Mouse (Mus musculus) heart, embryonic 10.5 days (tissue): ENCODE results near the gene Dnaic2. TPM values are rescaled to one million over a fixed set of nuclear protein-coding genes. Genes with fewer than 3 reads are reported as not detected.
A peak's percentile ranks its signal among the peaks of the same experiment; 100 is the strongest.

Experiments used
- DNase-seq: peaks from one replicate; pipeline ENCODE4 v3.0.0-alpha.2; 2017; ENCODE audit warnings: low spot score
- H3K27ac ChIP-seq: fragments of 300-500 bp; sonication (generic); 2 replicates; pipeline ENCODE4 v1.5.1; 2016; ENCODE audit warnings: mild to moderate bottlenecking
- H3K27me3 ChIP-seq: fragments of 300-500 bp; sonication (generic); 2 replicates; pipeline ENCODE4 v1.6.1; 2016; ENCODE audit warnings: mild to moderate bottlenecking; ENCODE audit not compliant: poor library complexity, insufficient read depth, severe bottlenecking
- H3K36me3 ChIP-seq: fragments of 300-500 bp; sonication (generic); 2 replicates; pipeline ENCODE4 v1.6.1; 2016; ENCODE audit warnings: mild to moderate bottlenecking, moderate library complexity
- H3K4me1 ChIP-seq: fragments of 300-500 bp; sonication (generic); 2 replicates; pipeline ENCODE4 v1.6.1; 2016; ENCODE audit warnings: mild to moderate bottlenecking
- H3K4me3 ChIP-seq: fragments of 300-500 bp; sonication (generic); 2 replicates; pipeline ENCODE4 v1.5.1; 2016; ENCODE audit warnings: mild to moderate bottlenecking, moderate library complexity
- H3K9me3 ChIP-seq: fragments of 300-500 bp; sonication (generic); 2 replicates; pipeline ENCODE4 v1.6.1; 2016; ENCODE audit warnings: mild to moderate bottlenecking, moderate library complexity
- WGBS: fragments of 180-500 bp; shearing (Covaris S2); methylation state at CpG from one replicate; pipeline ENCODE4 v1.1.7; 2016; 5-methylcytosine and 5-hydroxymethylcytosine counted together
- polyA plus RNA-seq: library from polyadenylated mRNA; unstranded; fragments of >200 nt; fragmentation: Nextera tagmentation; extraction: Ambion mirVana; gene quantifications from 2 replicates; pipeline ENCODE4 v1.2.1, GENCODE M21; 2016

The Dnaic2 gene
- polyA plus RNA-seq, 1 experiment from 2014 or later: 0.19 TPM

- DNase-seq: no peak
- peaks cover 63% of the 10 kb centered on the region for H3K27me3 ChIP-seq
- H3K9me3 ChIP-seq: no peaks in the 10 kb centered on the region
- H3K4me3 ChIP-seq: peak within 1 kb of the TSS; percentile 49
- peaks cover 28% of the 10 kb centered on the region for H3K4me1 ChIP-seq
- no peak within 1 kb of the TSS for H3K27ac ChIP-seq
- 11% methylated on average over 4 of the region's 4 CpGs for WGBS
- no peaks in the 10 kb centered on the region for H3K36me3 ChIP-seq
Measured at GRCm38 (mm10) chr11:114795848-114796322, 68.7 kb downstream of the Dnaic2 start, which contains the start of gene Btbd17. Gene Btbd17 (minus strand): TSS chr11:114795945.

GRCm38 (mm10) chr11:114797176-114797575, 70.0 kb downstream of the Dnaic2 start:
- Histone ChIP-seq H3K27me3 (peaks cover 50% of the 10 kb centered on the region), H3K9me3 (no peaks in the 10 kb centered on the region), H3K4me1 (peaks cover 15% of the 10 kb centered on the region), H3K36me3 (no peaks in the 10 kb centered on the region), H3K4me3 (no peak overlapping the region), H3K27ac (no peak overlapping the region)
- DNase-seq: no peak
- 83% methylated on average over 7 of the region's 7 CpGs for WGBS

- WGBS: 78% methylated on average over 3 of the region's 3 CpGs
Measured at GRCm38 (mm10) chr11:114797981-114798380, 70.8 kb downstream of the Dnaic2 start.

GRCm38 (mm10) chr11:114798624-114799023, 71.4 kb downstream of the Dnaic2 start, which contains the start of gene Gpr142:
Gene Gpr142 (plus strand): TSS chr11:114798924.
- Histone ChIP-seq H3K4me1 (peaks cover 24% of the 10 kb centered on the region), H3K4me3 (no peak within 1 kb of the TSS), H3K9me3 (no peaks in the 10 kb centered on the region), H3K36me3 (no peaks in the 10 kb centered on the region), H3K27ac (no peak within 1 kb of the TSS), H3K27me3 (peaks cover 45% of the 10 kb centered on the region)
- DNase-seq: no peak
- 84% methylated on average over 3 of the region's 3 CpGs for WGBS

More at GRCm38 (mm10) chr11:114797981-114798380, 70.8 kb downstream of the Dnaic2 start:
- peaks cover 20% of the 10 kb centered on the region for H3K4me1 ChIP-seq
- DNase-seq: no peak
- no peak overlapping the region for H3K4me3 ChIP-seq
- peaks cover 48% of the 10 kb centered on the region for H3K27me3 ChIP-seq
- no peaks in the 10 kb centered on the region for H3K9me3 ChIP-seq
- H3K27ac ChIP-seq: no peak overlapping the region
- no peaks in the 10 kb centered on the region for H3K36me3 ChIP-seq

- no peaks in the 10 kb centered on the region for H3K9me3 ChIP-seq
- H3K36me3 ChIP-seq: no peaks in the 10 kb centered on the region
- 76% methylated on average over 1 of the region's 1 CpGs for WGBS
- H3K27me3 ChIP-seq: peaks cover 17% of the 10 kb centered on the region; the same call in 1 of the 2 replicates
- H3K4me1 ChIP-seq: peaks cover 12% of the 10 kb centered on the region
- no peak overlapping the region for H3K27ac ChIP-seq
- no peak for DNase-seq
- no peak overlapping the region for H3K4me3 ChIP-seq
Measured at GRCm38 (mm10) chr11:114801906-114802305, 74.7 kb downstream of the Dnaic2 start.

- DNase-seq: no peak
- H3K36me3 ChIP-seq: no peaks in the 10 kb centered on the region
- no peak overlapping the region for H3K27ac ChIP-seq
- 58% methylated on average over 15 of the region's 15 CpGs for WGBS
- no peak overlapping the region for H3K4me3 ChIP-seq
- H3K9me3 ChIP-seq: no peaks in the 10 kb centered on the region
- peaks cover 18% of the 10 kb centered on the region for H3K4me1 ChIP-seq
- 0 out of 2 replicates have a peak, but pooled peaks cover 9% of the 10 kb centered on the region for H3K27me3 ChIP-seq
Measured at GRCm38 (mm10) chr11:114802540-114803267, 75.5 kb downstream of the Dnaic2 start.

- 55% methylated on average over 8 of the region's 8 CpGs for WGBS
- H3K27me3 ChIP-seq: 0 out of 2 replicates have a peak, but pooled peaks cover 9% of the 10 kb centered on the region
- H3K27ac ChIP-seq: no peak overlapping the region
- H3K4me1 ChIP-seq: peaks cover 24% of the 10 kb centered on the region
- no peaks in the 10 kb centered on the region for H3K36me3 ChIP-seq
- no peak overlapping the region for H3K4me3 ChIP-seq
- H3K9me3 ChIP-seq: no peaks in the 10 kb centered on the region
- DNase-seq: no peak
Measured at GRCm38 (mm10) chr11:114803990-114804389, 76.8 kb downstream of the Dnaic2 start.

- WGBS: 61% methylated on average over 2 of the region's 2 CpGs
- Histone ChIP-seq H3K9me3 (no peaks in the 10 kb centered on the region), H3K4me3 (no peak overlapping the region), H3K27ac (no peak overlapping the region), H3K27me3 (0 out of 2 replicates have a peak, but pooled peaks cover 9% of the 10 kb centered on the region), H3K36me3 (no peaks in the 10 kb centered on the region), H3K4me1 (peaks cover 27% of the 10 kb centered on the region)
- DNase-seq: no peak
Measured at GRCm38 (mm10) chr11:114807025-114807424, 79.8 kb downstream of the Dnaic2 start.

Other genes with a start within 250 kb of the Dnaic2 start
- gene Rpl38, start 58.9 kb upstream of the Dnaic2 start, polyA plus RNA-seq: 789 and 902 TPM in 2 replicates
- 4.8 and 4.9 TPM in 2 replicates for gene Ttyh2, start 52.0 kb upstream of the Dnaic2 start, polyA plus RNA-seq
- gene Kif19a, start 38.0 kb downstream of the Dnaic2 start, polyA plus RNA-seq: 0.14 TPM in 1 of 2 replicates, not detected in the other
- 0.21 and 0.34 TPM in 2 replicates for gene Btbd17, start 68.5 kb downstream of the Dnaic2 start, polyA plus RNA-seq
- gene Gpr142, start 71.5 kb downstream of the Dnaic2 start, polyA plus RNA-seq: not detected in 2 replicates
- 36.6 and 46.3 TPM in 2 replicates for gene Gprc5c, start 123.7 kb downstream of the Dnaic2 start, polyA plus RNA-seq
- 0.46 and 0.62 TPM in 2 replicates for gene Cd300a, start 162.6 kb downstream of the Dnaic2 start, polyA plus RNA-seq
- gene Cd300lb, start 207.0 kb downstream of the Dnaic2 start, polyA plus RNA-seq: 0.48 and 1.0 TPM in 2 replicates
- not detected in 2 replicates for gene Cd300c, start 241.7 kb downstream of the Dnaic2 start, polyA plus RNA-seq